Mouse (Mus musculus): ENCODE measurements at regions not wholly inside any gene's neighbourhood (a gene's known extent, or its start where the extent isn't known, plus 50 kb on each side); places are given as distances from the start of the nearest gene placed in this dataset.

GRCm38 (mm10) chr12:46025266-46025665 lies 793.5 kb downstream of the Nova1 start:
- ATAC-seq (replicated peaks; ENCODE audit: extremely low read depth, insufficient read depth, low FRiP score): no peak
- H3K27me3 ChIP-seq (ENCODE audit: control insufficient read depth, insufficient read depth, low read length): no peaks in the 10 kb centered on the region
- no peaks in the 10 kb centered on the region for H3K36me3 ChIP-seq (ENCODE audit: control insufficient read depth, insufficient read depth)
- WGBS: 82% methylated on average over 5 of the region's 5 CpGs
- no peaks in the 10 kb centered on the region for H3K9me3 ChIP-seq (replicated peaks; ENCODE audit: control insufficient read depth, low read length)
- H3K4me2 ChIP-seq (ENCODE audit: low read depth, low read length): no peak overlapping the region
- H3K4me1 ChIP-seq (ENCODE audit: control insufficient read depth, insufficient read depth, low read length): no peaks in the 10 kb centered on the region
- H3K9ac ChIP-seq (ENCODE audit: low read length): no peak overlapping the region
- H3K4me3 ChIP-seq (ENCODE audit: low read length): no peak overlapping the region
- no peak overlapping the region for H3K27ac ChIP-seq (ENCODE audit: low read length)

GRCm38 (mm10) chr12:46021546-46021910 lies 797.2 kb downstream of the Nova1 start:
- WGBS: 73% methylated on average over 4 of the region's 4 CpGs

GRCm38 (mm10) chr12:46020835-46021545 lies 797.7 kb downstream of the Nova1 start:
- no peaks in the 10 kb centered on the region for H3K4me1 ChIP-seq (ENCODE audit: control insufficient read depth, insufficient read depth, low read length)
- no peak overlapping the region for H3K9ac ChIP-seq (ENCODE audit: low read length)
- no peak overlapping the region for H3K4me3 ChIP-seq (ENCODE audit: low read length)
- no peaks in the 10 kb centered on the region for H3K9me3 ChIP-seq (replicated peaks; ENCODE audit: control insufficient read depth, low read length)
- H3K4me2 ChIP-seq (ENCODE audit: low read depth, low read length): no peak overlapping the region
- H3K27me3 ChIP-seq (ENCODE audit: control insufficient read depth, insufficient read depth, low read length): no peaks in the 10 kb centered on the region
- no peak overlapping the region for H3K27ac ChIP-seq (ENCODE audit: low read length)
- no peaks in the 10 kb centered on the region for H3K36me3 ChIP-seq (ENCODE audit: control insufficient read depth, insufficient read depth)
- 77% methylated on average over 6 of the region's 6 CpGs for WGBS
- no peak for ATAC-seq (replicated peaks; ENCODE audit: extremely low read depth, insufficient read depth, low FRiP score)

More at GRCm38 (mm10) chr12:46021546-46021910, 797.2 kb downstream of the Nova1 start:
- H3K27me3 ChIP-seq (ENCODE audit: control insufficient read depth, insufficient read depth, low read length): no peaks in the 10 kb centered on the region
- H3K9ac ChIP-seq (ENCODE audit: low read length): no peak overlapping the region
- no peaks in the 10 kb centered on the region for H3K36me3 ChIP-seq (ENCODE audit: control insufficient read depth, insufficient read depth)
- no peak overlapping the region for H3K4me2 ChIP-seq (ENCODE audit: low read depth, low read length)
- no peaks in the 10 kb centered on the region for H3K4me1 ChIP-seq (ENCODE audit: control insufficient read depth, insufficient read depth, low read length)
- H3K27ac ChIP-seq (ENCODE audit: low read length): no peak overlapping the region
- no peaks in the 10 kb centered on the region for H3K9me3 ChIP-seq (replicated peaks; ENCODE audit: control insufficient read depth, low read length)
- no peak for ATAC-seq (replicated peaks; ENCODE audit: extremely low read depth, insufficient read depth, low FRiP score)
- no peak overlapping the region for H3K4me3 ChIP-seq (ENCODE audit: low read length)

- H3K9me3 ChIP-seq (replicated peaks; ENCODE audit: control insufficient read depth, low read length): no peaks in the 10 kb centered on the region
- no peak overlapping the region for H3K4me2 ChIP-seq (ENCODE audit: low read depth, low read length)
- H3K27ac ChIP-seq (ENCODE audit: low read length): no peak overlapping the region
- H3K27me3 ChIP-seq (ENCODE audit: control insufficient read depth, insufficient read depth, low read length): no peaks in the 10 kb centered on the region
- H3K9ac ChIP-seq (ENCODE audit: low read length): no peak overlapping the region
- ATAC-seq (replicated peaks; ENCODE audit: extremely low read depth, insufficient read depth, low FRiP score): no peak
- no peak overlapping the region for H3K4me3 ChIP-seq (ENCODE audit: low read length)
- H3K4me1 ChIP-seq (ENCODE audit: control insufficient read depth, insufficient read depth, low read length): no peaks in the 10 kb centered on the region
- no peaks in the 10 kb centered on the region for H3K36me3 ChIP-seq (ENCODE audit: control insufficient read depth, insufficient read depth)
Measured at GRCm38 (mm10) chr12:45977691-45978414, 840.9 kb downstream of the Nova1 start.

GRCm38 (mm10) chr12:45975780-45976179 lies 842.9 kb downstream of the Nova1 start:
- no peak overlapping the region for H3K9ac ChIP-seq (ENCODE audit: low read length)
- ATAC-seq (replicated peaks; ENCODE audit: extremely low read depth, insufficient read depth, low FRiP score): no peak
- H3K9me3 ChIP-seq (replicated peaks; ENCODE audit: control insufficient read depth, low read length): no peaks in the 10 kb centered on the region
- H3K27ac ChIP-seq (ENCODE audit: low read length): no peak overlapping the region
- H3K27me3 ChIP-seq (ENCODE audit: control insufficient read depth, insufficient read depth, low read length): no peaks in the 10 kb centered on the region
- H3K4me3 ChIP-seq (ENCODE audit: low read length): no peak overlapping the region
- no peaks in the 10 kb centered on the region for H3K4me1 ChIP-seq (ENCODE audit: control insufficient read depth, insufficient read depth, low read length)
- no peak overlapping the region for H3K4me2 ChIP-seq (ENCODE audit: low read depth, low read length)
- 78% methylated on average over 2 of the region's 2 CpGs for WGBS
- H3K36me3 ChIP-seq (ENCODE audit: control insufficient read depth, insufficient read depth): no peaks in the 10 kb centered on the region

GRCm38 (mm10) chr12:45970472-45970871 lies 848.3 kb downstream of the Nova1 start:
- 65% methylated on average over 2 of the region's 2 CpGs for WGBS
- no peaks in the 10 kb centered on the region for H3K36me3 ChIP-seq (ENCODE audit: control insufficient read depth, insufficient read depth)
- no peak overlapping the region for H3K27ac ChIP-seq (ENCODE audit: low read length)
- no peak overlapping the region for H3K4me3 ChIP-seq (ENCODE audit: low read length)
- ATAC-seq (replicated peaks; ENCODE audit: extremely low read depth, insufficient read depth, low FRiP score): no peak
- H3K4me2 ChIP-seq (ENCODE audit: low read depth, low read length): no peak overlapping the region
- no peaks in the 10 kb centered on the region for H3K9me3 ChIP-seq (replicated peaks; ENCODE audit: control insufficient read depth, low read length)
- no peak overlapping the region for H3K9ac ChIP-seq (ENCODE audit: low read length)
- H3K4me1 ChIP-seq (ENCODE audit: control insufficient read depth, insufficient read depth, low read length): no peaks in the 10 kb centered on the region
- no peaks in the 10 kb centered on the region for H3K27me3 ChIP-seq (ENCODE audit: control insufficient read depth, insufficient read depth, low read length)

GRCm38 (mm10) chr12:45969881-45970280 lies 848.8 kb downstream of the Nova1 start:
- Histone ChIP-seq H3K4me3 (ENCODE audit: low read length) (no peak overlapping the region), H3K9ac (ENCODE audit: low read length) (no peak overlapping the region), H3K36me3 (ENCODE audit: control insufficient read depth, insufficient read depth) (no peaks in the 10 kb centered on the region), H3K27me3 (ENCODE audit: control insufficient read depth, insufficient read depth, low read length) (no peaks in the 10 kb centered on the region), H3K4me1 (ENCODE audit: control insufficient read depth, insufficient read depth, low read length) (no peaks in the 10 kb centered on the region), H3K27ac (ENCODE audit: low read length) (no peak overlapping the region), H3K9me3 (replicated peaks; ENCODE audit: control insufficient read depth, low read length) (no peaks in the 10 kb centered on the region), H3K4me2 (ENCODE audit: low read depth, low read length) (no peak overlapping the region)
- 74% methylated on average over 1 of the region's 1 CpGs for WGBS
- ATAC-seq (replicated peaks; ENCODE audit: extremely low read depth, insufficient read depth, low FRiP score): no peak

- no peak overlapping the region for H3K9ac ChIP-seq (ENCODE audit: low read length)
- no peaks in the 10 kb centered on the region for H3K36me3 ChIP-seq (ENCODE audit: control insufficient read depth, insufficient read depth)
- ATAC-seq (replicated peaks; ENCODE audit: extremely low read depth, insufficient read depth, low FRiP score): no peak
- WGBS: 52% methylated on average over 2 of the region's 2 CpGs
- H3K9me3 ChIP-seq (replicated peaks; ENCODE audit: control insufficient read depth, low read length): no peaks in the 10 kb centered on the region
- no peak overlapping the region for H3K27ac ChIP-seq (ENCODE audit: low read length)
- H3K27me3 ChIP-seq (ENCODE audit: control insufficient read depth, insufficient read depth, low read length): no peaks in the 10 kb centered on the region
- no peak overlapping the region for H3K4me3 ChIP-seq (ENCODE audit: low read length)
- no peak overlapping the region for H3K4me2 ChIP-seq (ENCODE audit: low read depth, low read length)
- H3K4me1 ChIP-seq (ENCODE audit: control insufficient read depth, insufficient read depth, low read length): no peaks in the 10 kb centered on the region
Measured at GRCm38 (mm10) chr12:45946918-45947317, 871.8 kb downstream of the Nova1 start.

GRCm38 (mm10) chr12:45944464-45944863 lies 870.0 kb upstream of the Stxbp6 start:
- Histone ChIP-seq H3K27me3 (ENCODE audit: control insufficient read depth, insufficient read depth, low read length) (no peaks in the 10 kb centered on the region), H3K4me3 (ENCODE audit: low read length) (no peak overlapping the region), H3K9me3 (replicated peaks; ENCODE audit: control insufficient read depth, low read length) (no peaks in the 10 kb centered on the region), H3K36me3 (ENCODE audit: control insufficient read depth, insufficient read depth) (no peaks in the 10 kb centered on the region), H3K27ac (ENCODE audit: low read length) (no peak overlapping the region), H3K4me2 (ENCODE audit: low read depth, low read length) (no peak overlapping the region), H3K4me1 (ENCODE audit: control insufficient read depth, insufficient read depth, low read length) (no peaks in the 10 kb centered on the region), H3K9ac (ENCODE audit: low read length) (no peak overlapping the region)
- ATAC-seq (replicated peaks; ENCODE audit: extremely low read depth, insufficient read depth, low FRiP score): no peak
- 60% methylated on average over 2 of the region's 2 CpGs for WGBS

Data from heart, embryonic 16.5 days (tissue).